Mouse (Mus musculus): ENCODE data around the gene Jam3. TPM values are rescaled to one million over a fixed set of nuclear protein-coding genes. Genes with fewer than 3 reads are reported as not detected.

Jam3 gene
- polyA plus RNA-seq, 1 experiment from 2014 or later = 1.5 TPM

GRCm38 (mm10) chr9:27049492-27049891 lies 105.7 kb downstream of the Jam3 start:
- Histone ChIP-seq H3K27me3 (ENCODE audit: insufficient read depth, low read length) (no peaks in the 10 kb centered on the region), H3K4me3 (ENCODE audit: low read depth, low read length) (no peak overlapping the region), H3K4me1 (ENCODE audit: insufficient read depth) (no peaks in the 10 kb centered on the region), H3K36me3 (replicated peaks; ENCODE audit: insufficient read depth, low read length) (peaks cover 84% of the 10 kb centered on the region), H3K9me3 (ENCODE audit: low read length) (no peaks in the 10 kb centered on the region), H3K9ac (replicated peaks) (no peak overlapping the region), H3K27ac (ENCODE audit: low read depth) (no peak overlapping the region), H3K4me2 (ENCODE audit: low read depth, low read length) (no peak overlapping the region)
- TF ChIP-seq CTCF (IDR thresholded peaks at IDR 0.05; ENCODE audit: low read depth) (0 out of 2 replicates have a peak, but pooled peaks have one; percentile 15), EP300 (IDR thresholded peaks at IDR 0.05; ENCODE audit: low read depth) (no peak)
- ATAC-seq (no peak), DNase-seq (no peak)
- 90% methylated on average over 2 of the region's 2 CpGs for WGBS (ENCODE audit: insufficient replicate concordance)

Other genes with a start within 250 kb of the Jam3 start
- gene Gm1110, start 232.3 kb downstream of the Jam3 start, polyA plus RNA-seq (2015; fragmentation: Nextera tagmentation; extraction: Ambion mirVana) = not detected in 2 replicates
- 16.5 and 19.3 TPM in 2 replicates for gene Acad8, start 155.9 kb downstream of the Jam3 start, polyA plus RNA-seq (2015; fragmentation: Nextera tagmentation; extraction: Ambion mirVana)
- gene Thyn1, start 155.7 kb downstream of the Jam3 start, polyA plus RNA-seq (2015; fragmentation: Nextera tagmentation; extraction: Ambion mirVana) = 34.4 and 35.6 TPM in 2 replicates
- 7.2 and 7.3 TPM in 2 replicates for gene Vps26b, start 125.4 kb downstream of the Jam3 start, polyA plus RNA-seq (2015; fragmentation: Nextera tagmentation; extraction: Ambion mirVana)
- 13.2 and 13.9 TPM in 2 replicates for gene Ncapd3, start 125.2 kb downstream of the Jam3 start, polyA plus RNA-seq (2015; fragmentation: Nextera tagmentation; extraction: Ambion mirVana)
- 0.01 TPM in 2 replicates for gene Igsf9b, start 143.8 kb upstream of the Jam3 start, polyA plus RNA-seq (2015; fragmentation: Nextera tagmentation; extraction: Ambion mirVana)
- not detected in 2 replicates for gene Spata19, start 241.4 kb upstream of the Jam3 start, polyA plus RNA-seq (2015; fragmentation: Nextera tagmentation; extraction: Ambion mirVana)